Mouse (Mus musculus) embryo, embryonic 9.5 days (tissue): Measurements from ENCODE around the gene Rplp0.
A peak's percentile ranks its signal among the peaks of the same experiment; 100 is the strongest.
"Not testable (repeated sequence)": the region's sequence is repeated elsewhere in the genome, so short reads cannot be mapped to it uniquely, and the experiment has no call there.

Experiments
- DNase-seq: peaks from one replicate; pipeline ENCODE4 v3.0.0-alpha.2; 2017; ENCODE audit errors: extremely low spot score

Rplp0 gene

GRCm38 (mm10) chr5:115559237-115560101 lies at the start of gene Rplp0:
Gene Rplp0 (plus strand): TSS chr5:115559467.
- peak; percentile 99 for DNase-seq

- no peak for DNase-seq
Measured at GRCm38 (mm10) chr5:115509790-115510689, 49.2 kb upstream of the Rplp0 start.

- no peak for DNase-seq
Measured at GRCm38 (mm10) chr5:115512375-115512774, 46.9 kb upstream of the Rplp0 start.

GRCm38 (mm10) chr5:115513246-115513645 lies 46.0 kb upstream of the Rplp0 start:
- no peak for DNase-seq

- DNase-seq = no peak
Measured at GRCm38 (mm10) chr5:115513721-115514120, 45.5 kb upstream of the Rplp0 start.

- DNase-seq = no peak
Measured at GRCm38 (mm10) chr5:115514346-115514745, 44.9 kb upstream of the Rplp0 start.

GRCm38 (mm10) chr5:115514896-115515587 lies 44.2 kb upstream of the Rplp0 start:
- no peak for DNase-seq

GRCm38 (mm10) chr5:115516081-115516907 lies 43.0 kb upstream of the Rplp0 start:
- no peak for DNase-seq

GRCm38 (mm10) chr5:115516908-115517307 lies 42.4 kb upstream of the Rplp0 start:
- DNase-seq = no peak

GRCm38 (mm10) chr5:115517501-115517900 lies 41.8 kb upstream of the Rplp0 start:
- DNase-seq = no peak

- DNase-seq = not testable (repeated sequence)
Measured at GRCm38 (mm10) chr5:115518214-115518613, 41.1 kb upstream of the Rplp0 start.

- DNase-seq = no peak
Measured at GRCm38 (mm10) chr5:115520325-115520869, 38.9 kb upstream of the Rplp0 start.

GRCm38 (mm10) chr5:115521553-115522461 lies 37.5 kb upstream of the Rplp0 start:
- no peak for DNase-seq

GRCm38 (mm10) chr5:115522531-115522930 lies 36.7 kb upstream of the Rplp0 start:
- no peak for DNase-seq

GRCm38 (mm10) chr5:115522981-115523499 lies 36.2 kb upstream of the Rplp0 start:
- DNase-seq = no peak

- peak; percentile 76 for DNase-seq
Measured at GRCm38 (mm10) chr5:115523971-115524370, 35.3 kb upstream of the Rplp0 start.

GRCm38 (mm10) chr5:115524471-115524870 lies 34.8 kb upstream of the Rplp0 start:
- DNase-seq = no peak

GRCm38 (mm10) chr5:115525416-115525815 lies 33.9 kb upstream of the Rplp0 start:
- no peak for DNase-seq

GRCm38 (mm10) chr5:115525943-115526342 lies 33.3 kb upstream of the Rplp0 start:
- no peak for DNase-seq
